Mouse (Mus musculus) neural tube, embryonic 11.5 days (tissue): ENCODE results near the gene Akt1s1. TPM values are rescaled to one million over a fixed set of nuclear protein-coding genes. Genes with fewer than 3 reads are reported as not detected.
A peak's percentile ranks its signal among the peaks of the same experiment; 100 is the strongest.
"Not testable (repeated sequence)": the region's sequence is repeated elsewhere in the genome, so short reads cannot be mapped to it uniquely, and the experiment has no call there.

Experiments
- ATAC-seq: fragments of 200-750 bp; cut with Nextera tagmentation; 2 replicates; pipeline ENCODE4 v1.8.0; 2017; ENCODE audit warnings: moderate number of reproducible peaks, mild to moderate bottlenecking, moderate TSS enrichment, moderate library complexity; ENCODE audit not compliant: insufficient read depth, low FRiP score, low TSS enrichment
- DNase-seq: peaks from one replicate; pipeline ENCODE4 v3.0.0-alpha.2; 2015; ENCODE audit warnings: low spot score
- H3K27ac ChIP-seq: fragments of 300-500 bp; sonication (generic); 2 replicates; pipeline ENCODE4 v1.5.1; 2014; ENCODE audit warnings: low read depth, mild to moderate bottlenecking, low read length
- H3K27me3 ChIP-seq: fragments of 300-500 bp; sonication (generic); 2 replicates; pipeline ENCODE4 v1.6.1; 2014; ENCODE audit warnings: mild to moderate bottlenecking, low read length, mixed read lengths; ENCODE audit not compliant: control insufficient read depth, insufficient read depth
- H3K36me3 ChIP-seq: fragments of 300-500 bp; sonication (generic); 2 replicates; pipeline ENCODE4 v1.6.1; 2014; ENCODE audit warnings: mild to moderate bottlenecking, low read length, moderate library complexity, mixed read lengths; ENCODE audit not compliant: control insufficient read depth, insufficient read depth
- H3K4me1 ChIP-seq: fragments of 300-500 bp; sonication (generic); 2 replicates; pipeline ENCODE4 v1.6.1; 2014; ENCODE audit warnings: low read length, mixed read lengths; ENCODE audit not compliant: control insufficient read depth, insufficient read depth
- H3K4me2 ChIP-seq: fragments of 300-500 bp; sonication (generic); 2 replicates; pipeline ENCODE4 v1.6.1; 2014; ENCODE audit warnings: low read depth, mild to moderate bottlenecking, moderate library complexity
- H3K4me3 ChIP-seq: fragments of 300-500 bp; sonication (generic); 2 replicates; pipeline ENCODE4 v1.5.1; 2014; ENCODE audit warnings: low read depth, low read length
- H3K9ac ChIP-seq: fragments of 300-500 bp; sonication (generic); 2 replicates; pipeline ENCODE4 v1.6.1; 2014; ENCODE audit warnings: mild to moderate bottlenecking, low read length
- H3K9me3 ChIP-seq: fragments of 300-500 bp; sonication (generic); 2 replicates; pipeline ENCODE4 v1.6.1; 2016; ENCODE audit warnings: low read length; ENCODE audit not compliant: control insufficient read depth
- WGBS: fragments of 180-500 bp; shearing (Covaris S2); extraction: QIAGEN DNeasy Blood & Tissue Kit; methylation state at CpG from one replicate; pipeline ENCODE4 v1.1.7; 2014; 5-methylcytosine and 5-hydroxymethylcytosine counted together
- polyA plus RNA-seq: library from polyadenylated mRNA; unstranded; fragments of >200 nt; fragmentation: Nextera tagmentation; extraction: Ambion mirVana; gene quantifications from 2 replicates; pipeline ENCODE4 v1.2.1, GENCODE M21; 2014

Akt1s1 gene
- polyA plus RNA-seq, 1 experiment from 2014 or later = 37.2 TPM

- peaks cover 17% of the 10 kb centered on the region for H3K36me3 ChIP-seq
- WGBS = 64% methylated on average over 9 of the region's 9 CpGs
- peak overlapping the region; percentile 83 for H3K4me2 ChIP-seq
Observed at GRCm38 (mm10) chr7:44867802-44868201, 19.0 kb downstream of the Akt1s1 start.

GRCm38 (mm10) chr7:44868465-44868864 is 19.7 kb downstream of the Akt1s1 start:
- peak overlapping the region; percentile 100 for H3K27ac ChIP-seq
- H3K4me2 ChIP-seq = peak overlapping the region; percentile 83
- H3K36me3 ChIP-seq = peaks cover 14% of the 10 kb centered on the region
- no peaks in the 10 kb centered on the region for H3K9me3 ChIP-seq
- H3K9ac ChIP-seq = peak overlapping the region; percentile 99
- peak overlapping the region; percentile 99 for H3K4me3 ChIP-seq
- 8% methylated on average over 16 of the region's 16 CpGs for WGBS
- peaks cover 28% of the 10 kb centered on the region for H3K4me1 ChIP-seq
- ATAC-seq = no peak
- DNase-seq = no peak
- no peaks in the 10 kb centered on the region for H3K27me3 ChIP-seq

More at GRCm38 (mm10) chr7:44867802-44868201, 19.0 kb downstream of the Akt1s1 start:
- Histone ChIP-seq H3K4me1 (peaks cover 28% of the 10 kb centered on the region), H3K9me3 (no peaks in the 10 kb centered on the region), H3K27ac (no peak overlapping the region), H3K9ac (peak overlapping the region; percentile 0), H3K4me3 (peak overlapping the region; percentile 99), H3K27me3 (no peaks in the 10 kb centered on the region)
- DNase-seq = no peak
- no peak for ATAC-seq

- Histone ChIP-seq H3K36me3 (peaks cover 9% of the 10 kb centered on the region), H3K9ac (peak overlapping the region; percentile 99), H3K4me3 (peak overlapping the region; percentile 99), H3K27me3 (no peaks in the 10 kb centered on the region), H3K27ac (peak overlapping the region; percentile 100), H3K4me2 (peak overlapping the region; percentile 83), H3K9me3 (no peaks in the 10 kb centered on the region), H3K4me1 (peaks cover 28% of the 10 kb centered on the region)
- ATAC-seq (peak; percentile 32), DNase-seq (peak; percentile 73)
- under 1% methylated on average over 104 of the region's 108 CpGs for WGBS
Observed at GRCm38 (mm10) chr7:44868919-44869696, 20.3 kb downstream of the Akt1s1 start.

- H3K4me3 ChIP-seq = peak within 1 kb of the TSS; percentile 99
- H3K27ac ChIP-seq = peak within 1 kb of the TSS; percentile 100
- WGBS = 11% methylated on average over 29 of the region's 29 CpGs
- H3K9ac ChIP-seq = peak within 1 kb of the TSS; percentile 99
- H3K4me1 ChIP-seq = peaks cover 28% of the 10 kb centered on the region
- DNase-seq (peak; percentile 94), ATAC-seq (peak; percentile 92)
- H3K36me3 ChIP-seq = peaks cover 4% of the 10 kb centered on the region; the same call in 1 of the 2 replicates
- H3K4me2 ChIP-seq = peak within 1 kb of the TSS; percentile 83
- no peaks in the 10 kb centered on the region for H3K27me3 ChIP-seq
- H3K9me3 ChIP-seq = no peaks in the 10 kb centered on the region
Observed at GRCm38 (mm10) chr7:44869697-44870528, 21.1 kb downstream of the Akt1s1 start, which contains the start of gene Ptov1. Gene Ptov1 (minus strand): TSS chr7:44869788.

GRCm38 (mm10) chr7:44870614-44871013 is 21.8 kb downstream of the Akt1s1 start:
- peak overlapping the region; percentile 44; the same call in 1 of the 2 replicates for H3K9ac ChIP-seq
- H3K9me3 ChIP-seq = no peaks in the 10 kb centered on the region
- peak overlapping the region; percentile 83 for H3K4me2 ChIP-seq
- H3K27ac ChIP-seq = peak overlapping the region; percentile 100; the same call in 1 of the 2 replicates
- H3K36me3 ChIP-seq = peaks cover 2% of the 10 kb centered on the region; the same call in 1 of the 2 replicates
- 78% methylated on average over 6 of the region's 6 CpGs for WGBS
- ATAC-seq (no peak), DNase-seq (no peak)
- H3K27me3 ChIP-seq = no peaks in the 10 kb centered on the region
- peak overlapping the region; percentile 99 for H3K4me3 ChIP-seq
- peaks cover 25% of the 10 kb centered on the region for H3K4me1 ChIP-seq

DNA sequence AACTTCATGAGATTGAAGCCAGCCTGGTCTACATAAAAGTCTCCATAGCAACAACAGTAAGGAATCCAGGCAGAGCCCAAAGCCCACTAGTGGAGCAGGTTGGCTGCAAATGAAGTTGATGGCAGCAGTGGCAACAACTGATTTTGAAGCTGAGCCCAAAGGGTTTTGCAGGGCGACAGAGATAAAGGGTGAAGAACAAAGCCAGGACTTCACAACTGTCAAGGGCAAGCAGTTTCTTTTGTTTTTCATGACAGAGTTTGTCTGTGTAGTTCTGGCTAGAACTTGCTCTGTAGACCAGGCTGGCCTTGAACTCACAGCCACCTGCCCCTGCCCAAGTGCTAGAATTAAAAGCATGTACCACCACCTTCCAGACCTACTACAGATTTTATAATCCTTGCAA is 22.4 kb downstream of the Akt1s1 start:
- 39% methylated on average over 1 of the region's 1 CpGs for WGBS
- no peaks in the 10 kb centered on the region for H3K27me3 ChIP-seq
- no peak overlapping the region for H3K9ac ChIP-seq
- peaks cover under 1% of the 10 kb centered on the region; the same call in 1 of the 2 replicates for H3K36me3 ChIP-seq
- H3K9me3 ChIP-seq = no peaks in the 10 kb centered on the region
- H3K27ac ChIP-seq = no peak overlapping the region
- H3K4me2 ChIP-seq = no peak overlapping the region
- DNase-seq = no peak
- peaks cover 23% of the 10 kb centered on the region for H3K4me1 ChIP-seq
- H3K4me3 ChIP-seq = no peak overlapping the region
- no peak for ATAC-seq

- H3K36me3 ChIP-seq, H3K9ac ChIP-seq, H3K4me3 ChIP-seq, DNase-seq, H3K27me3 ChIP-seq, H3K27ac ChIP-seq, H3K9me3 ChIP-seq, H3K4me2 ChIP-seq, ATAC-seq: not testable (repeated sequence)
- peaks cover 19% of the 10 kb centered on the region for H3K4me1 ChIP-seq
- WGBS = 83% methylated on average over 2 of the region's 2 CpGs
Observed at GRCm38 (mm10) chr7:44871774-44872173, 23.0 kb downstream of the Akt1s1 start.

DNA sequence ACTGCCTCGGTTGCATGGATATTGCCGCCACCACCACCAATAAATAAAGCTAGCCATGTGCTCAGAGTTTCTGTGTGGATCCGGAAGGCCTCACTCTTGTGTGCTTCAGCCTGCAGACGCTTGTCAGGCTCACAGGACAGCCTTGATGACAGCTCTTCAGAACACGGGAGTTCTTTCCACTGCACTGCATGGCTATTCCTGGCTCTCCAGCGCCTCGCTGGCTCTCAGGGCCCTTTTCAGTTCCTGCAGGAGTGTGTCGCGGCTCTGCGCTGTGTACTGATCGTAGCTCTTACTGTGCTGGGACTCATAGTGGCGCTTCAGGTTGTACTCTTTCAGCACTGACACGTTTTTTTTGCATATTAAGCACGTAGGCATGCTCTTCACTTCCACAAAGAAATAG is 29.0 kb downstream of the Akt1s1 start:
- 92% methylated on average over 14 of the region's 14 CpGs for WGBS
- DNase-seq (no peak), ATAC-seq (no peak)
- no peaks in the 10 kb centered on the region for H3K27me3 ChIP-seq
- no peak overlapping the region for H3K4me2 ChIP-seq
- H3K36me3 ChIP-seq = peaks cover 30% of the 10 kb centered on the region
- H3K4me3 ChIP-seq = no peak overlapping the region
- no peak overlapping the region for H3K27ac ChIP-seq
- no peaks in the 10 kb centered on the region for H3K4me1 ChIP-seq
- H3K9ac ChIP-seq = no peak overlapping the region
- H3K9me3 ChIP-seq = no peaks in the 10 kb centered on the region
